Mouse (Mus musculus) liver, adult 2 months (tissue): ENCODE measurements at regions not wholly inside any gene's neighbourhood (a gene's known extent, or its start where the extent isn't known, plus 50 kb on each side); places are given as distances from the start of the nearest gene placed in this dataset.

Experiments used
- CTCF ChIP-seq: fragments of 200-500 bp; IDR thresholded peaks from 2 replicates; pipeline ENCODE4 v1.5.1; 2011; ENCODE audit warnings: low read depth, low read length, control low read depth
- POLR2A ChIP-seq: fragments of 200-500 bp; IDR thresholded peaks from 2 replicates; pipeline ENCODE4 v1.6.1; 2011; ENCODE audit warnings: low read length, control low read depth; ENCODE audit not compliant: insufficient read depth; ENCODE audit errors: extremely low read depth

DNA sequence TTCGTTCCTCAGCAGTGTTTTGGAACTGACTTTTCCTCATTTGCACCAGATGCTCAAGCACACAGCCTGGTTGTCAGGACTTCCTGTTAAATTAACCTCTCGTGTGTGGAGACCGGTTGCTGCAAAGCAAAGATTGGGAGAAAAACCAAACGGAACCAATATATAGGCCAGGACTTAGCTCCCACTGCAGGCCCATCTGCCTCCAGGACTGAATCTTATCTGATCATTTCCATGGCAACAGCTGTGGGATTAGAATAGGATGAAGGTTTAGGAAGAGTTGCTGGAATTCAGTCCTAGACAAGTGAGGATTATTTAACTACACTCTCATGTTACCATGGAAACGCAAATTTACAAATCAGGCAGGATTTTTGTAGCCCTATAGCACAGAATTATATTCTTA, 154.4 kb upstream of the Slco3a1 start:
- TF ChIP-seq CTCF (no peak), POLR2A (no peak)
